Mouse (Mus musculus): ENCODE measurements around the gene Ube2r2.

GRCm38 (mm10) chr4:41097871-41098576 lies 37.5 kb upstream of the Ube2r2 start, which contains the start of gene Aqp3:
- TF ChIP-seq CTCF (IDR thresholded peaks at IDR 0.05; ENCODE audit: low read depth), result peak; percentile 39
- TF ChIP-seq EP300 (IDR thresholded peaks at IDR 0.05; ENCODE audit: low read depth), result no peak
